Mouse (Mus musculus) embryonic facial prominence, embryonic 11.5 days (tissue): ENCODE data around the gene Ugt1a7c. TPM values are rescaled to one million over a fixed set of nuclear protein-coding genes. Genes with fewer than 3 reads are reported as not detected.

Experiments
- ATAC-seq: fragments of 200-750 bp; cut with Nextera tagmentation; replicated peaks from 2 replicates; pipeline ENCODE4 v1.8.0; 2017; ENCODE audit warnings: low read depth; ENCODE audit not compliant: insufficient number of reproducible peaks, low FRiP score, low TSS enrichment
- DNase-seq: peaks from one replicate; pipeline ENCODE4 v3.0.0-alpha.2; 2015; ENCODE audit warnings: low spot score
- H3K27ac ChIP-seq: fragments of 300-500 bp; sonication (generic); replicated peaks from 2 replicates; pipeline ENCODE4 v1.5.1; 2014; ENCODE audit warnings: mild to moderate bottlenecking, low read depth, low read length, control low read depth
- H3K27me3 ChIP-seq: fragments of 300-500 bp; sonication (generic); 2 replicates; pipeline ENCODE4 v1.6.1; 2014; ENCODE audit warnings: mild to moderate bottlenecking, low read length, moderate library complexity, mixed read lengths; ENCODE audit not compliant: control insufficient read depth, insufficient read depth
- H3K36me3 ChIP-seq: fragments of 300-500 bp; sonication (generic); replicated peaks from 2 replicates; pipeline ENCODE4 v1.6.1; 2014; ENCODE audit warnings: low read depth, mild to moderate bottlenecking, low read length, moderate library complexity, mixed read lengths; ENCODE audit not compliant: control insufficient read depth, insufficient read depth
- H3K4me1 ChIP-seq: fragments of 300-500 bp; sonication (generic); 2 replicates; pipeline ENCODE4 v1.6.1; 2014; ENCODE audit warnings: low read length, mixed read lengths; ENCODE audit not compliant: control insufficient read depth, insufficient read depth
- H3K4me2 ChIP-seq: fragments of 300-500 bp; sonication (generic); 2 replicates; pipeline ENCODE4 v1.6.1; 2014; ENCODE audit warnings: low read depth, mild to moderate bottlenecking, control low read depth, low read length, moderate library complexity
- H3K4me3 ChIP-seq: fragments of 300-500 bp; sonication (generic); 2 replicates; pipeline ENCODE4 v1.5.1; 2014; ENCODE audit warnings: low read depth, low read length, control low read depth
- H3K9ac ChIP-seq: fragments of 300-500 bp; sonication (generic); replicated peaks from 2 replicates; pipeline ENCODE4 v1.6.1; 2014; ENCODE audit warnings: mild to moderate bottlenecking, control low read depth, low read length
- H3K9me3 ChIP-seq: fragments of 300-500 bp; sonication (generic); replicated peaks from 2 replicates; pipeline ENCODE4 v1.6.1; 2016; ENCODE audit warnings: mild to moderate bottlenecking, low read length, inconsistent platforms, mixed read lengths; ENCODE audit not compliant: control insufficient read depth
- WGBS: fragments of 180-500 bp; shearing (Covaris S2); extraction: QIAGEN DNeasy Blood & Tissue Kit; methylation state at CpG from one replicate; pipeline ENCODE4 v1.1.7; 2014; 5-methylcytosine and 5-hydroxymethylcytosine counted together
- polyA plus RNA-seq: library from polyadenylated mRNA; unstranded; fragments of >200 nt; fragmentation: Nextera tagmentation; extraction: Ambion mirVana; gene quantifications from 2 replicates; pipeline ENCODE4 v1.2.1, GENCODE M21; 2014

Gene Ugt1a7c
- polyA plus RNA-seq, 1 experiment from 2014 or later, result 0.84 TPM

GRCm38 (mm10) chr1:88234248-88234610, 139.4 kb downstream of the Ugt1a7c start:
- ATAC-seq, result no peak

GRCm38 (mm10) chr1:88234646-88235045, 139.8 kb downstream of the Ugt1a7c start:
- H3K4me1 ChIP-seq, result no peaks in the 10 kb centered on the region
- WGBS, result 46% methylated on average over 5 of the region's 5 CpGs
- no peak overlapping the region for H3K27ac ChIP-seq
- ATAC-seq (no peak), DNase-seq (no peak)
- no peak overlapping the region for H3K4me3 ChIP-seq
- H3K4me2 ChIP-seq, result no peak overlapping the region
- H3K9ac ChIP-seq, result no peak overlapping the region
- H3K36me3 ChIP-seq, result no peaks in the 10 kb centered on the region
- H3K9me3 ChIP-seq, result peaks cover 95% of the 10 kb centered on the region
- H3K27me3 ChIP-seq, result no peaks in the 10 kb centered on the region

More at GRCm38 (mm10) chr1:88234248-88234610, 139.4 kb downstream of the Ugt1a7c start:
- Histone ChIP-seq H3K36me3 (no peaks in the 10 kb centered on the region), H3K27ac (no peak overlapping the region), H3K9me3 (peaks cover 94% of the 10 kb centered on the region), H3K4me3 (no peak overlapping the region), H3K4me1 (no peaks in the 10 kb centered on the region), H3K27me3 (no peaks in the 10 kb centered on the region), H3K4me2 (no peak overlapping the region), H3K9ac (no peak overlapping the region)
- WGBS, result 70% methylated on average over 4 of the region's 4 CpGs
- DNase-seq, result no peak

GRCm38 (mm10) chr1:88235046-88235893, 140.4 kb downstream of the Ugt1a7c start:
- H3K36me3 ChIP-seq, result no peaks in the 10 kb centered on the region
- H3K4me3 ChIP-seq, result no peak overlapping the region
- DNase-seq (no peak), ATAC-seq (0 out of 2 replicates have a peak, but pooled peaks have one; percentile 5)
- no peaks in the 10 kb centered on the region for H3K27me3 ChIP-seq
- 63% methylated on average over 11 of the region's 11 CpGs for WGBS
- H3K9me3 ChIP-seq, result peaks cover 94% of the 10 kb centered on the region
- no peak overlapping the region for H3K9ac ChIP-seq
- no peaks in the 10 kb centered on the region for H3K4me1 ChIP-seq
- no peak overlapping the region for H3K27ac ChIP-seq
- no peak overlapping the region for H3K4me2 ChIP-seq

- no peak for DNase-seq
- WGBS, result 63% methylated on average over 4 of the region's 4 CpGs
- H3K36me3 ChIP-seq, result no peaks in the 10 kb centered on the region
- ATAC-seq, result no peak
- peaks cover 94% of the 10 kb centered on the region for H3K9me3 ChIP-seq
- H3K4me2 ChIP-seq, result no peak overlapping the region
- H3K4me3 ChIP-seq, result no peak overlapping the region
- no peak overlapping the region for H3K27ac ChIP-seq
- H3K4me1 ChIP-seq, result no peaks in the 10 kb centered on the region
- no peaks in the 10 kb centered on the region for H3K27me3 ChIP-seq
- H3K9ac ChIP-seq, result no peak overlapping the region
These were observed 141.1 kb downstream of the Ugt1a7c start for GRCm38 (mm10) chr1:88235894-88236415.

- Histone ChIP-seq H3K9ac (no peak overlapping the region), H3K27me3 (no peaks in the 10 kb centered on the region), H3K4me1 (no peaks in the 10 kb centered on the region), H3K27ac (no peak overlapping the region), H3K4me2 (no peak overlapping the region), H3K9me3 (peaks cover 89% of the 10 kb centered on the region), H3K36me3 (no peaks in the 10 kb centered on the region), H3K4me3 (no peak overlapping the region)
- no peak for ATAC-seq
- DNase-seq, result no peak
- WGBS, result 81% methylated on average over 5 of the region's 5 CpGs
These were observed 142.4 kb downstream of the Ugt1a7c start for GRCm38 (mm10) chr1:88237311-88237710.

- DNase-seq (no peak), ATAC-seq (peak; percentile 12; the same call in 1 of the 2 replicates)
- Histone ChIP-seq H3K9me3 (peaks cover 88% of the 10 kb centered on the region), H3K4me3 (no peak overlapping the region), H3K9ac (no peak overlapping the region), H3K4me2 (no peak overlapping the region), H3K4me1 (no peaks in the 10 kb centered on the region), H3K27me3 (no peaks in the 10 kb centered on the region), H3K36me3 (no peaks in the 10 kb centered on the region), H3K27ac (no peak overlapping the region)
- 79% methylated on average over 6 of the region's 6 CpGs for WGBS
These were observed 143.9 kb downstream of the Ugt1a7c start for GRCm38 (mm10) chr1:88238771-88239170.

GRCm38 (mm10) chr1:88240072-88240471, 145.2 kb downstream of the Ugt1a7c start:
- DNase-seq, result no peak
- peaks cover 88% of the 10 kb centered on the region for H3K9me3 ChIP-seq
- H3K4me1 ChIP-seq, result no peaks in the 10 kb centered on the region
- no peaks in the 10 kb centered on the region for H3K27me3 ChIP-seq
- no peak overlapping the region for H3K4me3 ChIP-seq
- WGBS, result 77% methylated on average over 5 of the region's 5 CpGs
- H3K36me3 ChIP-seq, result no peaks in the 10 kb centered on the region
- H3K9ac ChIP-seq, result no peak overlapping the region
- no peak overlapping the region for H3K4me2 ChIP-seq
- ATAC-seq, result no peak
- H3K27ac ChIP-seq, result no peak overlapping the region

GRCm38 (mm10) chr1:88240579-88240978, 145.7 kb downstream of the Ugt1a7c start:
- Histone ChIP-seq H3K9me3 (peaks cover 88% of the 10 kb centered on the region), H3K9ac (no peak overlapping the region), H3K27me3 (no peaks in the 10 kb centered on the region), H3K27ac (no peak overlapping the region), H3K4me3 (no peak overlapping the region), H3K36me3 (no peaks in the 10 kb centered on the region), H3K4me2 (no peak overlapping the region), H3K4me1 (no peaks in the 10 kb centered on the region)
- 0 out of 2 replicates have a peak, but pooled peaks have one; percentile 3 for ATAC-seq
- DNase-seq, result no peak
- 71% methylated on average over 4 of the region's 4 CpGs for WGBS
